Mouse (Mus musculus): Measurements from ENCODE around the gene Wdr54. TPM values are rescaled to one million over a fixed set of nuclear protein-coding genes. Genes with fewer than 3 reads are reported as not detected.

Wdr54 gene
- polyA plus RNA-seq, 1 experiment from 2014 or later = 12.3 TPM

Other genes with a start within 250 kb of the Wdr54 start
- gene Sema4f, start 216.6 kb downstream of the Wdr54 start, polyA plus RNA-seq (2014; fragmentation: Nextera tagmentation; extraction: Ambion mirVana) = 1.7 and 2.0 TPM in 2 replicates
- 0.22 TPM in 1 of 2 replicates, not detected in the other for gene M1ap, start 209.5 kb downstream of the Wdr54 start, polyA plus RNA-seq (2014; fragmentation: Nextera tagmentation; extraction: Ambion mirVana)
- gene Dok1, start 122.9 kb downstream of the Wdr54 start, polyA plus RNA-seq (2014; fragmentation: Nextera tagmentation; extraction: Ambion mirVana) = 4.5 and 6.6 TPM in 2 replicates
- gene Loxl3, start 122.2 kb downstream of the Wdr54 start, polyA plus RNA-seq (2014; fragmentation: Nextera tagmentation; extraction: Ambion mirVana) = 7.1 and 7.7 TPM in 2 replicates
- gene Aup1, start 101.9 kb downstream of the Wdr54 start, polyA plus RNA-seq (2014; fragmentation: Nextera tagmentation; extraction: Ambion mirVana) = 112 TPM in 2 replicates
- 31.7 and 33.9 TPM in 2 replicates for gene Htra2, start 101.1 kb downstream of the Wdr54 start, polyA plus RNA-seq (2014; fragmentation: Nextera tagmentation; extraction: Ambion mirVana)
- 0.81 and 0.93 TPM in 2 replicates for gene Dqx1, start 98.6 kb downstream of the Wdr54 start, polyA plus RNA-seq (2014; fragmentation: Nextera tagmentation; extraction: Ambion mirVana)
- gene Tlx2, start 86.1 kb downstream of the Wdr54 start, polyA plus RNA-seq (2014; fragmentation: Nextera tagmentation; extraction: Ambion mirVana) = 5.2 and 9.4 TPM in 2 replicates
- 38.1 and 39.8 TPM in 2 replicates for gene Pcgf1, start 78.5 kb downstream of the Wdr54 start, polyA plus RNA-seq (2014; fragmentation: Nextera tagmentation; extraction: Ambion mirVana)
- gene Lbx2, start 70.0 kb downstream of the Wdr54 start, polyA plus RNA-seq (2014; fragmentation: Nextera tagmentation; extraction: Ambion mirVana) = 0.38 TPM in 1 of 2 replicates, not detected in the other
- 0.91 and 1.0 TPM in 2 replicates for gene Ccdc142, start 54.8 kb downstream of the Wdr54 start, polyA plus RNA-seq (2014; fragmentation: Nextera tagmentation; extraction: Ambion mirVana)
- gene Gm42688, start 54.8 kb downstream of the Wdr54 start, polyA plus RNA-seq (2014; fragmentation: Nextera tagmentation; extraction: Ambion mirVana) = 1.9 TPM in 2 replicates
- 127 TPM in 2 replicates for gene Mrpl53, start 47.4 kb downstream of the Wdr54 start, polyA plus RNA-seq (2014; fragmentation: Nextera tagmentation; extraction: Ambion mirVana)
- 17.1 and 20.2 TPM in 2 replicates for gene Mogs, start 40.9 kb downstream of the Wdr54 start, polyA plus RNA-seq (2014; fragmentation: Nextera tagmentation; extraction: Ambion mirVana)
- gene Wbp1, start 34.8 kb downstream of the Wdr54 start, polyA plus RNA-seq (2014; fragmentation: Nextera tagmentation; extraction: Ambion mirVana) = 160 and 179 TPM in 2 replicates
- gene Ino80b, start 31.0 kb downstream of the Wdr54 start, polyA plus RNA-seq (2014; fragmentation: Nextera tagmentation; extraction: Ambion mirVana) = 18.5 and 21.3 TPM in 2 replicates
- 17.7 and 18.3 TPM in 2 replicates for gene Rtkn, start 20.9 kb downstream of the Wdr54 start, polyA plus RNA-seq (2014; fragmentation: Nextera tagmentation; extraction: Ambion mirVana)
- gene 1700003E16Rik, start within 50 bp of the Wdr54 start, polyA plus RNA-seq (2014; fragmentation: Nextera tagmentation; extraction: Ambion mirVana) = 3.7 TPM in 2 replicates
- gene Dctn1, start 9.5 kb upstream of the Wdr54 start, polyA plus RNA-seq (2014; fragmentation: Nextera tagmentation; extraction: Ambion mirVana) = 75.1 and 81.6 TPM in 2 replicates
- gene Slc4a5, start 63.4 kb upstream of the Wdr54 start, polyA plus RNA-seq (2014; fragmentation: Nextera tagmentation; extraction: Ambion mirVana) = 2.5 and 3.1 TPM in 2 replicates
- gene Mthfd2, start 169.5 kb upstream of the Wdr54 start, polyA plus RNA-seq (2014; fragmentation: Nextera tagmentation; extraction: Ambion mirVana) = 41.8 and 46.9 TPM in 2 replicates
- 60.9 and 65.6 TPM in 2 replicates for gene Mob1a, start 169.6 kb upstream of the Wdr54 start, polyA plus RNA-seq (2014; fragmentation: Nextera tagmentation; extraction: Ambion mirVana)
- gene Bola3, start 192.8 kb upstream of the Wdr54 start, polyA plus RNA-seq (2014; fragmentation: Nextera tagmentation; extraction: Ambion mirVana) = 110 and 117 TPM in 2 replicates